28 mouse cellular contexts compared by ENCODE assay signal in genomic region chr10:61160089-61160488, GRCm38 (mm10). TPM values are rescaled to one million over a fixed set of nuclear protein-coding genes. Genes with fewer than 3 reads are reported as not detected.
"Had no signal": no experiment of that assay in that cellular context is flagged by ENCODE, and none has a peak within 500 bp of the region (broad histone marks: within the 10 kb centered on the region; RNA-seq: fewer than 3 reads in every experiment).

No protein-coding gene starts in this region.

- H3K27ac ChIP-seq: heart, adult 2 months; heart, embryonic 13.5 days; heart, embryonic 15.5 days; hindbrain, embryonic 10.5 days; hindbrain, embryonic 12.5 days; hindbrain, embryonic 14.5 days; intestine, embryonic 15.5 days; layer of hippocampus, adult 2 months; left cerebral cortex, adult 2 months; limb, embryonic 10.5 days; limb, embryonic 12.5 days had no signal

- DNase-seq: gastrocnemius, postnatal 14 days; heart, postnatal 4 days; kidney, adult 18-20 months; kidney, adult 8-10 months; kidney, postnatal 10 days; kidney, postnatal 4 days; liver had no signal

- H3K4me1 ChIP-seq: heart, embryonic 13.5 days; heart, embryonic 15.5 days; hindbrain, embryonic 10.5 days; hindbrain, embryonic 12.5 days; intestine, embryonic 15.5 days; limb, embryonic 10.5 days; limb, embryonic 12.5 days had no signal

- H3K4me3 ChIP-seq: heart, adult 2 months; heart, embryonic 13.5 days; heart, embryonic 15.5 days; hindbrain, embryonic 10.5 days; hindbrain, embryonic 12.5 days; intestine, embryonic 15.5 days; layer of hippocampus, adult 2 months; left cerebral cortex, adult 2 months; limb, embryonic 10.5 days; limb, embryonic 12.5 days had no signal

RNA-seq across cellular contexts. Expression of gene Tbata, which starts 11.7 kb away (rescaled TPM):
- total RNA-seq: gastrocnemius, adult 18-20 months; gastrocnemius, adult 8-10 months; gastrocnemius, postnatal 14 days; gastrocnemius, postnatal 4 days; granulocyte monocyte progenitor cell, adult 5-6 weeks; heart, adult 2 months; heart, postnatal 25 days; heart, postnatal 4 days had no signal
- polyA plus RNA-seq: heart, embryonic 11.5 days; heart, embryonic 13.5 days; hindbrain, embryonic 14.5 days; inflammation-experienced regulatory T-cells, adult 6 months; intestine, embryonic 15.5 days; intestine, postnatal 0 days; kidney, embryonic 14.5 days; limb, embryonic 10.5 days; limb, embryonic 12.5 days; liver, embryonic 11.5 days had no signal
